In the genomic region with DNA sequence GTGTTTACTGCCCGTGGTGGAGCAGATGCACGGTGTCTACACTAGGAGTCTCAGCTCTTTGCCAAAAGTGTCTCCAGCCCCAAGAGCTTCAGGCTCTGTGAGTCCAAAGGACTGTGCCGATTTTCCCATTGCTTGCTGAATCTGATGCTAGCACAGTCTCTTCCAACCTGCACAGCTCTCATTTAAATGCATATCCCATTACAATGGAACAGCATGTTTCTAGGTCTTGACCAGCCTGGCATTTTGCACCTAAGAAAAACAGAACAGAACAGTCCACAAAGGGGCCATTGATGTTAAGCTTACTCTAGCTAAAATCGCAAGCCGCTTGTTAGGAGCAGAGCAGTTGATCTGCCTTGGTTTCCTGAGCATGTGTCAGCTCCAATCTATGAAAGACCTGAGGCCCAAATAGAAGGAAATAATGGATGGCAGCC, we compare ENCODE assay signal across 13 mouse cellular contexts.
DNase-seq lines count a peak whose midpoint lies in the region; ATAC-seq lines count a peak whose summit lies in the region.
"Had no signal": no experiment of that assay in that cellular context is flagged by ENCODE, and none has a peak within 500 bp of the region (broad histone marks: within the 10 kb centered on the region; RNA-seq: fewer than 3 reads in every experiment).

No protein-coding gene starts in this region.

- WGBS in forebrain, embryonic 10.5 days, result 13% methylated on average over 5 of the region's 5 CpGs
- WGBS in midbrain, embryonic 11.5 days, result 9% methylated on average over 5 of the region's 5 CpGs

- ATAC-seq in midbrain, embryonic 11.5 days (ENCODE audit: low FRiP score), result peak; percentile 90

- H3K9me3 ChIP-seq in forebrain, embryonic 10.5 days, result no peaks in the 10 kb centered on the region
- no peaks in the 10 kb centered on the region for H3K9me3 ChIP-seq in midbrain, embryonic 11.5 days (ENCODE audit: control insufficient read depth, low read length)
- H3K9me3 ChIP-seq: limb, embryonic 12.5 days had no signal

- peak overlapping the region; percentile 19; the same call in 1 of the 2 replicates for H3K4me2 ChIP-seq in midbrain, embryonic 11.5 days
- H3K4me2 ChIP-seq: limb, embryonic 12.5 days had no signal

- H3K27me3 ChIP-seq in forebrain, embryonic 10.5 days (ENCODE audit: poor library complexity, severe bottlenecking), result peaks cover 20% of the 10 kb centered on the region
- peaks cover 11% of the 10 kb centered on the region for H3K27me3 ChIP-seq in midbrain, embryonic 11.5 days (ENCODE audit: control insufficient read depth, insufficient read depth, low read length)
- H3K27me3 ChIP-seq: limb, embryonic 12.5 days had no signal

- intact Hi-C loops in gastrocnemius, postnatal 36 days (cut with DNase I), result no loop called here

- H3K27ac ChIP-seq in forebrain, embryonic 10.5 days, result peak overlapping the region; percentile 73
- H3K27ac ChIP-seq in midbrain, embryonic 11.5 days (ENCODE audit: low read depth, low read length), result peak overlapping the region; percentile 30; the same call in 1 of the 2 replicates
- H3K27ac ChIP-seq: limb, embryonic 12.5 days had no signal

- no peak overlapping the region for H3K9ac ChIP-seq in midbrain, embryonic 11.5 days (ENCODE audit: low read length)
- H3K9ac ChIP-seq: limb, embryonic 12.5 days had no signal

- peak overlapping the region; percentile 19; the same call in 1 of the 2 replicates for H3K4me3 ChIP-seq in forebrain, embryonic 10.5 days
- no peak overlapping the region for H3K4me3 ChIP-seq in midbrain, embryonic 11.5 days (ENCODE audit: low read depth, low read length)
- H3K4me3 ChIP-seq: limb, embryonic 12.5 days; myocyte had no signal

- H3K4me1 ChIP-seq in forebrain, embryonic 10.5 days, result peaks cover 48% of the 10 kb centered on the region
- peaks cover 14% of the 10 kb centered on the region for H3K4me1 ChIP-seq in midbrain, embryonic 11.5 days (ENCODE audit: control insufficient read depth, insufficient read depth, low read length)

- H3K36me3 ChIP-seq in forebrain, embryonic 10.5 days (replicated peaks), result no peaks in the 10 kb centered on the region
- H3K36me3 ChIP-seq in midbrain, embryonic 11.5 days (ENCODE audit: control insufficient read depth, insufficient read depth, low read length), result no peaks in the 10 kb centered on the region
- H3K36me3 ChIP-seq: limb, embryonic 12.5 days had no signal

- DNase-seq in gastrocnemius, adult 18-20 months (ENCODE audit: low spot score), result peak; percentile 25
- no peak for DNase-seq in gastrocnemius, postnatal 36 days
- peak; percentile 50 for DNase-seq in R1 (ENCODE audit: low read depth, low spot score)
- DNase-seq in forebrain, embryonic 10.5 days (ENCODE audit: extremely low spot score, low spot score), result peak; percentile 54
- peak; percentile 91 for DNase-seq in midbrain, embryonic 11.5 days (ENCODE audit: low spot score, missing footprints)
- no peak for DNase-seq in kidney, postnatal 4 days
- DNase-seq in ovary, postnatal 36 days (ENCODE audit: low spot score), result no peak
- DNase-seq in thymus, adult 18-20 months, result no peak
- DNase-seq: kidney, postnatal 14 days; lung, postnatal 14 days; right cerebral cortex, adult 18-20 months had no signal

Comparison
In these comparisons a context has a peak if more than half of its experiments do, and no peak if none do; other contexts are left out.
1. DNase-seq: peak in gastrocnemius, adult 18-20 months (single experiment), R1 (single experiment), forebrain, embryonic 10.5 days (single experiment) and midbrain, embryonic 11.5 days (single experiment); none in gastrocnemius, postnatal 36 days (0 of 2), kidney, postnatal 4 days (0 of 2), ovary, postnatal 36 days (single experiment) and thymus, adult 18-20 months (0 of 2).